ENCODE assay signal across 8 mouse cellular contexts in genomic region chr7:98743312-98743711, GRCm38 (mm10). TPM values are rescaled to one million over a fixed set of nuclear protein-coding genes. Genes with fewer than 3 reads are reported as not detected.
DNase-seq lines count a peak whose midpoint lies in the region; ATAC-seq and TF ChIP-seq lines count a peak whose summit lies in the region.

No protein-coding gene starts in this region.

- H3K36me3 ChIP-seq in midbrain, embryonic 10.5 days, result no peaks in the 10 kb centered on the region
- H3K36me3 ChIP-seq in midbrain, embryonic 15.5 days (replicated peaks), result no peaks in the 10 kb centered on the region
- H3K36me3 ChIP-seq in forebrain, postnatal 0 days (ENCODE audit: insufficient read depth), result no peaks in the 10 kb centered on the region
- no peaks in the 10 kb centered on the region for H3K36me3 ChIP-seq in intestine, embryonic 14.5 days (ENCODE audit: control insufficient read depth, insufficient read depth, low read length)
- no peaks in the 10 kb centered on the region for H3K36me3 ChIP-seq in limb, embryonic 14.5 days (ENCODE audit: control insufficient read depth, insufficient read depth, low read length)

- H3K4me2 ChIP-seq in midbrain, embryonic 15.5 days, result no peak overlapping the region
- H3K4me2 ChIP-seq in forebrain, postnatal 0 days (ENCODE audit: low read depth), result no peak overlapping the region
- no peak overlapping the region for H3K4me2 ChIP-seq in intestine, embryonic 14.5 days (ENCODE audit: low read length)
- no peak overlapping the region for H3K4me2 ChIP-seq in limb, embryonic 14.5 days (replicated peaks; ENCODE audit: low read depth, low read length, severe bottlenecking)

- no peak for TF ChIP-seq POLR2A in limb, embryonic 14.5 days (IDR thresholded peaks at IDR 0.05; ENCODE audit: borderline replicate concordance, extremely low read depth, insufficient read depth, insufficient read length)

- peak; percentile 58 for DNase-seq in midbrain, embryonic 10.5 days (ENCODE audit: low spot score)
- peak; percentile 38 for DNase-seq in c-Kit-positive CD71-negative TER-119-negative erythroid progenitor cells, embryonic 14.5 days (ENCODE audit: low read depth)
- DNase-seq in forebrain, postnatal 0 days, result peak; percentile 71
- DNase-seq in intestine, embryonic 14.5 days (ENCODE audit: low spot score), result peak; percentile 85
- DNase-seq in limb, embryonic 14.5 days (ENCODE audit: low spot score), result peak; percentile 74
- peak; percentile 51 for DNase-seq in ovary, postnatal 36 days (ENCODE audit: low spot score)
- DNase-seq in thymus, postnatal 36 days, result peak; percentile 63 to 65

- TF ChIP-seq CTCF in forebrain, postnatal 0 days (IDR thresholded peaks at IDR 0.05; ENCODE audit: low read depth), result peak; percentile 84

- H3K9me3 ChIP-seq in midbrain, embryonic 10.5 days (replicated peaks), result no peaks in the 10 kb centered on the region
- H3K9me3 ChIP-seq in midbrain, embryonic 15.5 days, result no peaks in the 10 kb centered on the region
- no peaks in the 10 kb centered on the region for H3K9me3 ChIP-seq in forebrain, postnatal 0 days (ENCODE audit: low read length)
- H3K9me3 ChIP-seq in intestine, embryonic 14.5 days (ENCODE audit: control insufficient read depth, low read length), result no peaks in the 10 kb centered on the region
- H3K9me3 ChIP-seq in limb, embryonic 14.5 days (ENCODE audit: control insufficient read depth, low read length), result no peaks in the 10 kb centered on the region

- no peak overlapping the region for H3K4me3 ChIP-seq in midbrain, embryonic 10.5 days
- no peak overlapping the region for H3K4me3 ChIP-seq in midbrain, embryonic 15.5 days
- H3K4me3 ChIP-seq in forebrain, postnatal 0 days (ENCODE audit: low read depth, low read length), result no peak overlapping the region
- no peak overlapping the region for H3K4me3 ChIP-seq in intestine, embryonic 14.5 days (ENCODE audit: low read depth, low read length)
- no peak overlapping the region for H3K4me3 ChIP-seq in limb, embryonic 14.5 days (replicated peaks; ENCODE audit: low read length)

- no peak for ATAC-seq in midbrain, embryonic 15.5 days (replicated peaks)
- peak; percentile 32; the same call in 1 of the 2 replicates for ATAC-seq in forebrain, postnatal 0 days
- 0 out of 2 replicates have a peak, but pooled peaks have one; percentile 41 for ATAC-seq in intestine, embryonic 14.5 days (replicated peaks; ENCODE audit: low FRiP score, low TSS enrichment, low read depth)
- ATAC-seq in limb, embryonic 14.5 days (ENCODE audit: low FRiP score, low read depth), result no peak

- no peak overlapping the region for H3K9ac ChIP-seq in midbrain, embryonic 15.5 days
- H3K9ac ChIP-seq in forebrain, postnatal 0 days, result no peak overlapping the region
- H3K9ac ChIP-seq in intestine, embryonic 14.5 days (ENCODE audit: low read length), result no peak overlapping the region
- no peak overlapping the region for H3K9ac ChIP-seq in limb, embryonic 14.5 days (ENCODE audit: low read depth, low read length, severe bottlenecking)

- H3K27ac ChIP-seq in midbrain, embryonic 10.5 days (replicated peaks), result no peak overlapping the region
- H3K27ac ChIP-seq in midbrain, embryonic 15.5 days, result no peak overlapping the region
- H3K27ac ChIP-seq in forebrain, postnatal 0 days (ENCODE audit: low read depth, low read length), result no peak overlapping the region
- no peak overlapping the region for H3K27ac ChIP-seq in intestine, embryonic 14.5 days (ENCODE audit: low read depth)
- no peak overlapping the region for H3K27ac ChIP-seq in limb, embryonic 14.5 days (replicated peaks; ENCODE audit: low read depth, low read length)

- H3K4me1 ChIP-seq in midbrain, embryonic 10.5 days, result peaks cover 28% of the 10 kb centered on the region
- H3K4me1 ChIP-seq in midbrain, embryonic 15.5 days, result 0 out of 2 replicates have a peak, but pooled peaks cover 3% of the 10 kb centered on the region
- no peaks in the 10 kb centered on the region for H3K4me1 ChIP-seq in forebrain, postnatal 0 days (ENCODE audit: insufficient read depth)
- peaks cover 9% of the 10 kb centered on the region for H3K4me1 ChIP-seq in intestine, embryonic 14.5 days (replicated peaks; ENCODE audit: control insufficient read depth, insufficient read depth, low read length)
- H3K4me1 ChIP-seq in limb, embryonic 14.5 days (ENCODE audit: control insufficient read depth, insufficient read depth, low read length), result peaks cover 13% of the 10 kb centered on the region

- H3K27me3 ChIP-seq in midbrain, embryonic 10.5 days (ENCODE audit: low read depth, poor library complexity, severe bottlenecking), result no peaks in the 10 kb centered on the region; the same call in none of the 2 replicates
- H3K27me3 ChIP-seq in midbrain, embryonic 15.5 days (replicated peaks), result no peaks in the 10 kb centered on the region
- no peaks in the 10 kb centered on the region for H3K27me3 ChIP-seq in forebrain, postnatal 0 days (ENCODE audit: insufficient read depth, low read length)
- no peaks in the 10 kb centered on the region for H3K27me3 ChIP-seq in intestine, embryonic 14.5 days (replicated peaks; ENCODE audit: control insufficient read depth, insufficient read depth, low read length)
- no peaks in the 10 kb centered on the region for H3K27me3 ChIP-seq in limb, embryonic 14.5 days (ENCODE audit: control insufficient read depth, insufficient read depth, low read length)

- 8% methylated on average over 3 of the region's 3 CpGs for WGBS in midbrain, embryonic 10.5 days
- WGBS in midbrain, embryonic 15.5 days, result 4% methylated on average over 3 of the region's 3 CpGs
- WGBS in forebrain, postnatal 0 days, result 8% methylated on average over 3 of the region's 3 CpGs
- 6% methylated on average over 3 of the region's 3 CpGs for WGBS in intestine, embryonic 14.5 days
- WGBS in limb, embryonic 14.5 days, result 5% methylated on average over 3 of the region's 3 CpGs

RNA-seq across cellular contexts. Expression of gene Thap12, which starts 40.4 kb away (rescaled TPM):
- 60.6 and 63.9 TPM in 2 replicates for polyA plus RNA-seq in midbrain, embryonic 10.5 days (2016; fragmentation: Nextera tagmentation; extraction: Ambion mirVana)
- 44.2 and 47.1 TPM in 2 replicates for polyA plus RNA-seq in midbrain, embryonic 15.5 days (2015; fragmentation: Nextera tagmentation; extraction: Ambion mirVana)
- total RNA-seq in forebrain, postnatal 0 days (2014; rRNA removed), result 88.8 and 97.3 TPM in 2 replicates
- 45.1 and 51.3 TPM in 2 replicates for polyA plus RNA-seq in forebrain, postnatal 0 days (2015; fragmentation: Nextera tagmentation; extraction: Ambion mirVana)
- 56.5 and 58.8 TPM in 2 replicates for polyA plus RNA-seq in intestine, embryonic 14.5 days (2014; fragmentation: Nextera tagmentation; extraction: Ambion mirVana)
- 35.4 and 42.1 TPM in 2 replicates for polyA plus RNA-seq in limb, embryonic 14.5 days (2012; rRNA removed)
- 68.5 and 76.8 TPM in 2 replicates for polyA plus RNA-seq in limb, embryonic 14.5 days (2014; fragmentation: Nextera tagmentation; extraction: Ambion mirVana)

Comparison
In these comparisons a context has a peak if more than half of its experiments do, and no peak if none do; other contexts are left out.
1. ATAC-seq: peak in forebrain, postnatal 0 days (single experiment) and intestine, embryonic 14.5 days (single experiment); none in midbrain, embryonic 15.5 days (single experiment) and limb, embryonic 14.5 days (single experiment).
2. Peak in every context shown above with its lines, with median percentiles within 50 percentile points of each other: DNase-seq.